Mouse (Mus musculus): ENCODE measurements around the gene Hist1h2bl. TPM values are rescaled to one million over a fixed set of nuclear protein-coding genes. Genes with fewer than 3 reads are reported as not detected.
"Not testable (repeated sequence)": the region's sequence is repeated elsewhere in the genome, so short reads cannot be mapped to it uniquely, and the experiment has no call there.

Hist1h2bl gene
- total RNA-seq, 1 experiment from 2014 or later, result 102 TPM

DNA sequence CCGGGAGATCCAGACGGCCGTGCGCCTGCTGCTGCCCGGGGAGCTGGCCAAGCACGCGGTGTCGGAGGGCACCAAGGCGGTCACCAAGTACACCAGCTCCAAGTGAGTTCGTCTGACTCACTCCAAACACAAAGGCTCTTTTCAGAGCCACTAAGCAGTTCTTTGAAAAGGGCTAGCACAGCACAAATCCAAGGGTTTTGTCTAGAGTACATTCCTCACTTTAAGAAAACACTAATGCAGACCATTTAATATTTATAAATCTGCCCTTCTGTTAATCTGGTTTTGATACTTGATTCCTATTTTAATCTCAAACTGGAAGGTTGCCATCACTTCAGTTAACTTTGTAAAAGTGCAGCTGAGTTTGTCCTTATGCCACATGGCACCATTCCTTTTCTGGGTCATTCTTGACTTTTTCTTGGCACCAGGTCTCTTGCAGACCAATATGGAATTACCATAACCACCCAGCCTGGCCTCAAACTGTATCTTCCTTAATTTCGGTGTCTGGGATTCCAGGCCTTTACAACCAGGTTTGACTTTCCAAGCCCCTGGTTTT, 6.5 kb upstream of the Hist1h2bl start:
- DNase-seq, result no peak

- DNase-seq, result peak; percentile 30
Measured at GRCm38 (mm10) chr13:21721757-21722372, 5.9 kb upstream of the Hist1h2bl start, which contains the start of gene Hist1h2bm. TSS of gene Hist1h2bm (plus strand) at chr13:21722044.

GRCm38 (mm10) chr13:21721107-21721756, 5.3 kb upstream of the Hist1h2bl start:
- not testable (repeated sequence) for DNase-seq

DNA sequence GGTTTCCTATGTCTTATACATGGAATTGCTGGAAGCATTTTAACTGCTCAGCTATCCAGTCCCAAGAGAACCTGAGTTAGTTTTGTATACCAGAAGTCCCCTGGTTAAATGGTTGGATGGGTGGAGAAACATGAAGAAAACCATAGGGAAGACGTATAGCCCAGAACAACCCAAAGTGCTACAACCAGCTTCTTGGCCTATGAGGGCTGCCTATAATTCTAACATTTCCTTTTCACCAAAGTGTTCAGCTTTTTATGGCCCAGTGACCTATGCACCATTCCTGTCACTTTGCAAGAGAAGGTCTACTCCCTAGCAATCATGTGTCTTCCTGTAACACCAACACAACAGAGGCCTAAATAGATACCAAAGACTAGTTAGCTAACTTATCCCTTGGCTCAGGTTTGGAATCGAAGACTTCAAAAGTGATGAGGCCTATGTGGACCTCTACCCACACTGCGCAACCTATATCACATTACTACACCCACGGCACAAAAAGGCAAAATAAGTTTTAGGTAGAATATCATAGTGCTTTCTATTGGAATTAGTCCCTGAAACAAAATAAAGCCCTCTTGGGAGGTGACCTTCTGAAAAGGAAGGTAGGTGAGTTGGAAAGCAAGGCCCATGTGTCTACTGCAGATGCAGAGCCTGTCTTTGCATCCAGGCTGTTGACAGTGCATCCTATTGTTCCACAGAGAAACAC, 2.6 kb upstream of the Hist1h2bl start:
- no peak for DNase-seq

DNA sequence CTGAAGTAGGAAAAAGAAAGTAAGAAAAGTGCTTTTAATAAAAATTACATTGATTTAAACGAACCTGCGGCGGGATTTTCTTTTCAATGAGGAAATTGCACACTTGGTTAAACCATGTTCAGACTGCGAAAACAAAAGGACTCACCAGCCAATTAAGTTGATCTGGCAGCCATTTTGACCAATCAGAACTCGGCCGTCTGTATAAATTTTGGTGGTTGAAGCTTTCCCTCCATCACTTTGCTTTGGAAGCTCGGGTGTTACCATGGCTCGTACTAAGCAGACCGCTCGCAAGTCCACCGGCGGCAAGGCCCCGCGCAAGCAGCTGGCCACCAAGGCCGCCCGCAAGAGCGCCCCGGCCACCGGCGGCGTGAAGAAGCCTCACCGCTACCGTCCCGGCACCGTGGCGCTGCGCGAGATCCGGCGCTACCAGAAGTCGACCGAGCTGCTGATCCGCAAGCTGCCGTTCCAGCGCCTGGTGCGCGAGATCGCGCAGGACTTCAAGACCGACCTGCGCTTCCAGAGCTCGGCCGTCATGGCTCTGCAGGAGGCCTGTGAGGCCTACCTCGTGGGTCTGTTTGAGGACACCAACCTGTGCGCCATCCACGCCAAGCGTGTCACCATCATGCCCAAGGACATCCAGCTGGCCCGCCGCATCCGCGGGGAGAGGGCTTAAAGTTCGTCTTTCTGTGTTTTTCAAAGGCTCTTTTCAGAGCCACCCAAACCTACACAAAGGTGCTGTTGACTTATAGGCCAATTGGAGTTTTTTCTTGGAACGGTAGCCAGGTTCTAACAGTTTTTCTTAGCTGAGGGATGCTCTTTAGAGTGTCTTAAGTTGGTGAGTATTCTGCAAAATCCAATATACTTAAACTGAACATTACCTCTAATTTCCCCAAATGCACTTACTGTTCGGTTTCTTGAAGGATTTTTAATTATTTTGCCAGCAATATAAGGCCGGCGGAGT, 1.7 kb upstream of the Hist1h2bl start, which contains the start of gene Hist1h3h:
TSS of gene Hist1h3h (plus strand) at position 263 of the 961 bp plus-strand sequence.
- peak; percentile 69 for DNase-seq

DNA sequence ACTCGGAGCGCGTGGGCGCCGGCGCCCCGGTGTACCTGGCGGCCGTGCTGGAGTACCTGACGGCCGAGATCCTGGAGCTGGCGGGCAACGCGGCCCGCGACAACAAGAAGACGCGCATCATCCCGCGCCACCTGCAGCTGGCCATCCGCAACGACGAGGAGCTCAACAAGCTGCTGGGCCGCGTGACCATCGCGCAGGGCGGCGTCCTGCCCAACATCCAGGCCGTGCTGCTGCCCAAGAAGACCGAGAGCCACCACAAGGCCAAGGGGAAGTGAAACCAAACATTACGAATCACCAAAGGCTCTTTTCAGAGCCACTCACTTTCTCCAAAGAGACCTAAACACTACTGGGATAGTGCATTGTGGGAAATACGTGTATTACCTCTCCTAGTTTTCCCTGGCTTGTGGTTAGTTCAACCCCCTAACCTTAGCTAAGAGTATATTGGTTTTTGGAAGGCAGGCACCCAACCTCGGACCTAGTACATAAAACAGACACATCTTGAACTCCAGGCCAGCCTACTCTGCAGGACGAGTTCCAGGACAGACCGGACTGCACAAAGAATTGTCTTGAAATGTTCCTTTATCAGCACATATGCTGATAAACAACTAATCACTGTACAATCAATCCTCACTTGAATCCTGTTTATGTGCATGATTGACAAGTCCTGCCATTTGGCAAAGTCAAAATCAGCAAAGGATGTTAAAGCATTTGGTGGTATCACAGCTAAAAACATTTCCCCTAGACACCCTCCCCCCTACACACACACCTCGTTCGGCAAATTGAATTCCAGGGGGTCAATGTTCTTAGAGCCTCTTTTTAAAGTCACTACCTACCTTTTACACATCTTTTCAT, 823 bp upstream of the Hist1h2bl start:
- not testable (repeated sequence) for DNase-seq

DNA sequence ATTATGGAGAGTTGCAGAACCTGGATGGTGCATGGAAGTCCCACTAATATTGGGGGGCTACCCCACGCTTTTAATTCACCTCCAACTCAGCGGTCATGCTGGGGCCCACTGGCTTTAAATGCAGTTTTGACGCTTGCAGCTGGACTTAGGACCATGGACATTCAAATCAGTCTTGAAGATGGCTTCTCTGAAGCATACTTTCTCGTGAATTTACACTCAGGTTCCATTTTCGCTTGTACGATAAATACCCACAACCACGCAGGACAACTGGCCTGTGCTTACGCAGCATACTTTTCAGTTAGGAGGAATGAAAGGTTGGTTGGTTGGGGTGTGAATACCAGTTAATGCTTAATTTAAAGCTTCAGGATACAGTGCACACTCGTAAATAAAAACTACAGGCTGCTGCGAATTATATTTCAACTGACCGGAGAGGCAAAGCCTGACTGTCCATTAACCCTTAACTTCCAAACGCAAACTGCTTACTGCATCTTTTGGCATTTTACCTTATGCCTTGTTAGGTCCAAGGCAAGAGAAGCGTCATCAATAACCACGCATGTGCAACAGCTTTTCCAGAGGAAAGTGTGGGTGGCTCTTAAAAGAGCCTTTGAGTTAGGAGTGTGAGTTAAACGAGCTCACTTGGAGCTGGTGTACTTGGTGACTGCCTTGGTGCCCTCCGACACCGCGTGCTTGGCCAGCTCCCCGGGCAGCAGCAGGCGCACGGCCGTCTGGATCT, 646 bp downstream of the Hist1h2bl start:
- no peak for DNase-seq

- DNase-seq, result peak; percentile 29
Measured at GRCm38 (mm10) chr13:21714725-21715124, 1.2 kb downstream of the Hist1h2bl start.

DNA sequence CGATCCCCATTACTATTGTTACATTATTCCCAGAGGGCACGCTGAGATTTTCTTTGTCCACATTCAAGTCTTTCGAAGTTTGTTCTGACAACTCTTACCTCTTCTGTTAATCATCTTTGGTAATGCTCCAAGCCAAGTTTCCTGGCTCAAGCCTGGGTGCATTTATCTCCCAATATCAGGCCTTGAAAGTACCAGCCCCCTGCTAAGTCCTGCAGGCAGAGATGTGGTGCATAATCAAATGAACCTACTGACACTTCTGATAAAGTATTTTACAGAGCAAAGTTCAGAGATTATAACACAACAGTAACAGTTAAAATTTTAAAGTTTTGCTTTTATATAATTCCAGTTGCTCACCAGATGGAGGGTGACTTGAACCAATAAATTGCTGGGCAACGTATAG, 4.2 kb downstream of the Hist1h2bl start:
- no peak for DNase-seq

GRCm38 (mm10) chr13:21710821-21711525, 5.0 kb downstream of the Hist1h2bl start:
- peak; percentile 67 for DNase-seq

GRCm38 (mm10) chr13:21710031-21710711, 5.8 kb downstream of the Hist1h2bl start:
- DNase-seq, result peak; percentile 85

GRCm38 (mm10) chr13:21706669-21707068, 9.3 kb downstream of the Hist1h2bl start:
- no peak for DNase-seq

GRCm38 (mm10) chr13:21697811-21698210, 18.1 kb downstream of the Hist1h2bl start, which contains the start of gene Olfr1359:
TSS of gene Olfr1359 (plus strand) at chr13:21698111.
- no peak for DNase-seq

DNA sequence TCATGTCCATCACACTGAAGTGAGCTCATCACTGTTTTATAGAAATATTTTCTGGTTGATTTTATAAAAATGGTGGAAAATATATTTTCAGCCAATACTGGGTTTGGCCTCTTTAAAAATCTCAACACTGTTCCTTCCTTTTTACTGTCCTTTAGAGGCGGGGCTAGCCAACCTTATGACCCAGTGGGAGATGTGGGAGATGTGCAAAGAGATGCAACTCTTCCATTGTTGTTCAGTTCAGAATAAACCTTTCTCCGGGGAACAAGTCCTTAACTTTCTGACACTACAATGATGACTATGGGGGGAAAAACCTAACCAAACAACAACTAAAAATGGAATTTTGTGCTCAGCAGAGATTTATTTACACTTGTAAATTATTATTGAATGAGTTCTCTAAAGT, 38.6 kb downstream of the Hist1h2bl start, which contains the start of gene Olfr1360:
TSS of gene Olfr1360 (minus strand) at position 101 of the 400 bp plus-strand sequence.
- DNase-seq, result no peak

Data from adrenal gland, postnatal 25 days (tissue).